Mouse (Mus musculus): ENCODE measurements around the gene Mast4.

DNA sequence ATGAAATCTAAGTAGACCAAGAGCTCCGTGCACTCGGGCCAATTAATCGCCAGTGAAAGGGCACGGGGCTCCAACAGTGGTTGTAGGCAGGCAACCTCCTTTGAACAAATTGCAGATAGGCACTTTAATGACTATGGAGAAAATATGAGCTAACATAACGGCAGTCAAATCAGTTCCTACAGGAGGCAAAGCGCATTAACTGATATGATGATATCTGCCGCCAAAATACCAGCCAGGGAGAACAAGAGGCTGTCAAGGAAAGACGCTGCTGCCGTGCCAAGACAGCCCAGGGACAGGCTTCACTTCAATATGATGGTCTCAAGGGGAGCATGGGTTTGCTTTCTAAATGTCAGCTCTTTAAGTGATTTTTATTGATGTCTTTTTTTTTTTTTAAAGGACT lies 401.9 kb downstream of the Mast4 start:
- no peak for TF ChIP-seq POLR2A (IDR thresholded peaks at IDR 0.05; ENCODE audit: insufficient read depth, low read depth, low read length)
- no peak for TF ChIP-seq CTCF (IDR thresholded peaks at IDR 0.05)
- TF ChIP-seq EP300 (IDR thresholded peaks at IDR 0.05; ENCODE audit: insufficient read depth, low read depth, low read length), result no peak

Data from heart, adult 2 months (tissue).